Mouse (Mus musculus) embryo, embryonic 11.5 days (tissue): ENCODE measurements around the gene Unc5b.
"Not testable (repeated sequence)": the region's sequence is repeated elsewhere in the genome, so short reads cannot be mapped to it uniquely, and the experiment has no call there.

ENCODE experiments used
- DNase-seq: peaks from one replicate; pipeline ENCODE4 v3.0.0-alpha.2; 2012; ENCODE audit warnings: low read depth, low spot score

Unc5b gene

DNA sequence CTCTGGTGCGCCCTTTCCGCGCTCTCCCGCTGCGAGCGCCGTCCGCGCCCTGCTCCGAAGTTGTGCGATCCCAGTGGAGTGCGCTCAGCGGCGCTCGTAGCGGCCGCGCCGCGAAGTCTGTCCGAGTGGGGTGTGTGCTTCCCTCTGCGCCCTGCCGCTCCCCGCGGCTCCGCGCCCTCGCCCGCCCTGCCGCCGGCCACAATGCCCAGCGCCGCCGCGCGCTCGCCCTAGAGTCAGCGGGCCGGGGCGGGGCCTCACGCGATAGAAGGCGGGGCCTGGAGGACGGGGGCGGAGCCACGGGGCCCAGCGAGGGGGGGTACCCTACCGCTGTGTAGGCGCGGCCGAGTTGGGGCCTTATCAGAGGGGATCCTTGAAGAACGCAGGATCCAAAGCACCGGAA lies at the start of gene Unc5b:
Gene Unc5b, minus strand, starts transcription at position 203 of the 400 bp plus-strand sequence.
- DNase-seq, result peak; percentile 83

DNA sequence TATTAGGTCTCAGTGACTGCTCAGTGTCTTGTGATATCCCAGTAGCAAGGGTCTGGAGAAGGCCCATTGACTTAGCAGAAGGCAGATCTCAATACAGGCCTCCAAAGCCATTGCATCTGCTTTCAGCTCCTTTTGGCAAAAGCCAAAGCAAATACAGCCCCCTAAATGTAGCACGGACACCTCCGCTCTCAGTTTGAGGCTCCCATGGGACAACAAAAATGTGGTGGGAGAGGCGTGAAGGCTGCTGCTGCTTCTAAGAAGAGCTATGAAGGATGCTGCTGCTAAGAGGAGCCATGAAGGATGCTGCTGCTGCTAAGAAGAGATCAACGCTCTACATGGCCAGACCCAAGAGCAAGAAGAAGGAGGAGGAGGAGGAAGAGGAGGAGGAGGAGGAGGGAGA lies 48.4 kb upstream of the Unc5b start:
- DNase-seq, result no peak

DNA sequence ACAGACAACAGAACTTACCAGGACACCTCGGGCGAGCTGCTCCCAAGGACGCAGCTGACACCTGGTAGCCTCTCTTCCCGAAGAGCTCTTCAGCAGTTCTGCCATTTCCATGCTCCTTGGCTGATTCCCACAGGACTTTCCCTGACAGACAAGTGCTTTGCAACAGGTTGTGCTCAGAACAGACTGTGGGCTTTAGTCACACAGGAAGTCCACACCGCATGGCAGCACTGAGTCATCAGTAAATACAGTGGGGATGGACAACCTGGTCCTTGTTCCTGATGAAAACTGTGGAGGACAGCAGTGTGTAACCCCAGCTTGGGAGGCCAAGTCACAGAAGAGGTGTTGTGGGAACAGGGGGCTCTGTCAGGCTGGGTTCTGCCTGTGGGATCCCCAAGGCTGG lies 45.7 kb upstream of the Unc5b start:
- no peak for DNase-seq

DNA sequence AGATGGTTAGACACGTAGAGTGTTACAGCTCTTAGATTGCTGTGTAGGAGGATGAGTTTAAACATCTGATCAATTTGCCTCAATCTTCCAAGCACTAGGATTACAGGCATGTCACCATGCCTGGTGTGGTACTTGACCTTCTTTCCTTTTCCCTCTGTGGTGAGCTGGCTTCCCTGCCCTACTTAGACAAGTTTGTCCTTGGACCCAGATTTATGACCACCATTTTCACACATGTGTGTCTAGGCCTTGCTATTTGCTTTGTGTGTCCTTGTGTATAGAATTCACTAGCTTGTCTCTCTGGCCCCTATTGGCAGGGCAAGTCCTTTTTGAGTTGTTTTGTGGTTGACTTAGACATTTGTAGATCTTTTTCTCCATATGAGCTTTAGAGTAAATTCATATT lies 43.6 kb upstream of the Unc5b start:
- DNase-seq, result no peak

DNA sequence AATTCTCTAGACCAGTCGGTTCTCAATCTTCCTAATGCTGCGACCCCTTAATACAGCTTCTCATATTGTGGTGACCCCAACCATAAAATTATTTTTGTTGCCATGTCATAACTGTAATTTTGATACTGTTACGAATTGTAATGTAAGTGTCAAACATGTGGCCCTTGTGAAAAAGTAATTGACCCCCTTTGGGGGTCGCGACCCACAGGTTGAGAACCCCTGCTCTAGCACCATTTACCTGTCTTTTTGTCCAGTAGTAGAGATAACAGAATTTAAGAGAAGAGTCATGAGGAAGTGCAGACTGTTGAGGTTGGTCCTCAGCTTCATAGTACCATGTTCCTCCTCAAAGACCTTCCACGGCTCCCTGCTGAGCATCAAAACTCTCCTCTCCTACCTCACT lies 31.9 kb upstream of the Unc5b start:
- DNase-seq, result no peak

DNA sequence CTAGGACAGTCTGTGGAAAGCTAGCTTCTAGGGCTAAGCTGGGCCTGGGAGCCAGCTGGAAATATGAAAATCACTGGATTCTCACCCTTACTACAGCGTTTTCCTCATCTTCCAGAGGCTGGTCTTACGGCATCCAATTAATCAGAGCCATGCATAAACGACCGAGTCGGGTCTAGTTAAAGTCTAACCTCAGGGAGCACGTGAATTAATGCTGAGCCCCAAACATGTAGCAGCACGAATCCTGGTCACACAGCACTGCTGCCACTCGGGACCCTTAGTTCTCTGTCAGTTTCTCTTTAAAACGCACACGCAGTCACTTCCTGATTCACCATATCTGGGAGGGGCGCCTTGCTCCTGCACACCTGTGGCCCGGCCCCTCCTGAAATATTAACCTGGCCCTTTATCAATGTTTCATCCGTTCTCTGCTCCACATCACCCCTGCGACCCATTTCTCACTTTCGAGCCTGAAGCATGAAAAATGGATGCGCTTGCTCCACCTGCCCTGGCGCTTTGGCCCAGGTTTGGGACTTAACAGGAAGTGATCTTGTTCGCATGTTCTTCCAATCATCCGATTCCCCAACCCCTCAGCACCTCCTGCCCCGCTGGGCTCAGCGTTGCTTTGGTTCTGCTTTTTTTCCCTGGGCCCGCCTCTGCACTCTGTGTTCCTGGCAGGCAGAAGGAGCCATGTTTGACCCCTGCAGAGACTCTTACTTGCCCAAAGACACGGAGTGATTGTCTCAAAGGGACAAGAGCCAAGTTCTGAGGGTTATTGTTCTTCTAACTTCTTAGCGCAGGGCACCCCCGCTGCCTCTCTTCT lies 31.3 kb upstream of the Unc5b start:
- no peak for DNase-seq

DNA sequence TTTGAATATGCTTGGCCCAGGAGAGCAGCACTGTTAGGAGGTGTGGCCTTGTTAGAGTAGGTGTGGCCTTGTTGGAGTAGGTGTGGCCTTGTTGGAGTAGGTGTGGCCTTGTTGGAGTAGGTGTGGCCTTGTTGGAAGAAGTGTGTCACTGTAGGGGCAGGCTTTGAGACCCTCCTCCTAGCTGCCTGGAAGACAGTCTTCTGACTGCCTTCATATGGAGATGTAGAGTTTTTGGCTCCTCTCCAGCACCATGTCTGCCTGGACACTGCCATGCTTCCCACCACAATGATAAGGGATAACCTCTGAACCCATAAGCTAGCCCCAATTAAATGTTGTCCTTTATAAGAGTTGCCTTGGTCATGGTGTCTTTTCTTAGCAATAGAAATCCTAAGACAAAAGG lies 13.9 kb upstream of the Unc5b start:
- not testable (repeated sequence) for DNase-seq

DNA sequence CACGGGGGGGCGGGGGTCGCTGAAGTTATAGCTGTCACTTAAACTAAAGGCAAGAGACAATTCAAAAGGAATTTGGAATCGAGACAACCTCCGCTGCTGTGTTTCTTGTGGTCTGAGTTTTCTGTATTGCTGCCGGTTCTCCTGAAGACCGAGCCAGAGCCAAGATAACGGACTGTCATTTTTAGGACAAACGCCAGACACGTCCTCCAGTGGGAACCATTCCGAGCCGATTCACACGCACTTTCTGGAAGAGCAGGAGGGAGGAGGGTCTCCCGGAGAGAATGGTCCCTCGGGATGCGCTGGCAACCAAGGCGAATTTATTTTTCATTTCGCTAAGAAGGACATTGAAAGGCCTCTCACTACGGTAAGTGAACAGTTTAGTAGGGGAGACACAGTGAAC lies 7.4 kb upstream of the Unc5b start:
- DNase-seq, result no peak

DNA sequence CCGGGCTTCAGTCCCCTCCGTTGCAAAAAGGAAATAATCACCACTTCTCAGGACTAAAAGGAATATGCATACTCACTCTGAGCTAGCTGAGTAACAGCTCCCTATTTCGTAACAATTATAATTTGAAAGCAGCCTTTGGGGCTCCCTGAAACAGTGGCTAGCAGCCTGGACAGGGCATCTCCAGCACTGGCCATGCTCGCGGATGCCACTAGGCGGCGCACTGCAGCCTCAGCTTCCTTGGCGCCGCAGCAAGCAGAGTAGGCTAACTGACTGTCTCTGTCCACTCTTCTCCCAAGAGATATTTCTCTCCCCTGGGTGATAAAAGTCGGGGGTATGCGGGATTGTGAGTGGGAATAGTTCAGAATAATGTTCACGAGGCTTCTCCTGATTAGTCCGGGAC lies 3.6 kb upstream of the Unc5b start:
- DNase-seq, result no peak

DNA sequence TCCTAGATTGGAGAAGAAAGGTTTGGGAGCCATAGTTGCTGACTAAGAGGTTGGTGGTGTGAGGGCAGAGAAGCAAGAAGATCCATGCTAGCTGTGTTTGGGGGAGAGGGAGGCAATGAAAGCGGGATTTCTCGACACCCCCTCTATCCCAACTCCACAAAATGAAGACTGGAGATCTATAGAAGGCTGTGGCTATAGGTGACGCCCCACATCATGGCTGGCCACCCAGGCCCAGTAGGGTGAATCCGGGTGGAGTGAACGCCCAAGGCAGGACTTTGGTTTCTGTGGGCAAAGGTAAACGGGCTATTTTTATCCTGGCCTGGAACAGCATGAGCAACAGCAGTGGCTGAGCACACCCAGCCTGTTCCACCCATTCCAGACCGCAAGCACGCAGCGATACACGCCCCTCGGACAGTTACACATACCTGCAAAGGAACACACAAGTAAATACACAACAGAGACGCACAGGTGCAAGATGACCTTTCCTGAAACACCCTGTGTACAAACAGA lies 1.3 kb upstream of the Unc5b start:
- DNase-seq, result no peak

DNA sequence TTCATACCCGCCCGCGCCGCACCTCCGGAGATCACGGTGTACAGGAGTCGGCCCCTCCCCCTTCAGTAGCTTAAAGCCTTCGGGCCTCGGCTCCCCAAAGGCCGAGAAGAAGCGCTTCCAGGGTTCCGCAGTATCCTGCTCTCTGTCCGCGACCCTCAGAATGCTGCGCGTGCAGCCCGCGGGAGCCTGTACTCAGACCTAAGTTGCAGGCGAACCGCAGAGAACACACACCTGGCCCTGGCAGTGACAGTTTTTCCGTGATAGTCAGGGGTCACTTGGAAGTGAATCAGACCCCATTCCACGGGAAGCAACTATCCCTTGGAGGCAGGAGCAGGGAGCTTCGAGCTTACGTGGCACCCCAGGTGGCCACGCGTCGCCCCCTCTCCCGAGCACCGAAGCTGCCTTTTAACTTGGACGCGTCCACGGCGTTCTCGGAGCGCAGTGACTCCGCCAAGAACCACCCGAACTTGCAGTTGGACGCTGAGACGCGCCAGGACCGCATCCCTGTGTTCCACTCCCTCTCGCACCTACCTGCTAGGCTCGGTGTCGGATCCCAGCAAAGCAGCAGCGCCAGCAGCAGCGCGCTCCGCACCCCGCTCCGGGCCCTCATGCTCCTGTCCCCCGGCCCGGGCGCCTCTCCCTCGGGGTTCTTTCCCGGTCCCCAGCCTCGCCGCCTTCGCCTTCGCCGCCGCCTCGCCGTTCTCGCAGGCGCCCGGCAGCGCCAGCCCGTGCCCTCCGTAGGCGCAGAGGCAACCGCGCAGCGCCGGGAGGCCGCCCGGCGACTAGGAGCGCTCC lies 628 bp downstream of the Unc5b start:
- DNase-seq, result no peak

DNA sequence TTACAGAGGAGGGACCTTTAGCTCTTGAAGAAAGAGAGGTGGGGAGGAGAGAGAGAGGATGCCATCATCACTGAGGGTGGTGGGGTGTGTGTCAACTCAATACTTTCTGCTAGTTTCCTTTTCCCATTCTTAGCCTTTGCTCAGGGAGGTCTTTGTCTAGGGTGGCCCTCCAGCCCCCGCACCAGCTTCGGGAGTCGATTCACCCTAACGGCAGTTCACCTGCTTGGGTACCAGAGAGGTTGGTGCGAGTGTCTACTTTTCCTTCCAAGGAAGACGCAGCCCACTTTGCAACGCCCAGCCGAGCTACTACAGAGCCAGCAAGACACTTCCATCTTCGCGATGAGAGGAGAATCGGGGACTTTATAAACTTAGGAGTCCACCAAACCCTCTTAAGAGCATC lies 1.4 kb downstream of the Unc5b start:
- no peak for DNase-seq

DNA sequence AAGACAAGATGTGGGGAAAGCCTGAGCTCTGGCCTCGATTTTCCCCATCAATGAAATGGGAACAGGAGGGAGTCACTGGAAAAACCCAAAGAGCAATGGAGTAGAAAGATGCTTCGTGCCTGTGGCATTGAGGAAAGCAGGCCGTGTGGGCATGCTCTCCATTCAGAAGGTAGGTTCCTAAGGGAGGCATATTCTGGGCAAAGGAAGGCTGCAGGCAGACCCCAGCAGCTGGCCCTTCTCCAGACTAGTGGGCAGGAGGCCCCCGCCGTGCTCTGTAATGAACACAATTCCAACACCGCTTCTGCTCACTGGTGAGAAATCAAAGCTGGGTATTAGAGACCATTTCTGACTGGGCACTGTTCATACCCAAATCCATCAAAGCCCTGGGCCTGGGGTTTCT lies 2.3 kb downstream of the Unc5b start:
- no peak for DNase-seq

DNA sequence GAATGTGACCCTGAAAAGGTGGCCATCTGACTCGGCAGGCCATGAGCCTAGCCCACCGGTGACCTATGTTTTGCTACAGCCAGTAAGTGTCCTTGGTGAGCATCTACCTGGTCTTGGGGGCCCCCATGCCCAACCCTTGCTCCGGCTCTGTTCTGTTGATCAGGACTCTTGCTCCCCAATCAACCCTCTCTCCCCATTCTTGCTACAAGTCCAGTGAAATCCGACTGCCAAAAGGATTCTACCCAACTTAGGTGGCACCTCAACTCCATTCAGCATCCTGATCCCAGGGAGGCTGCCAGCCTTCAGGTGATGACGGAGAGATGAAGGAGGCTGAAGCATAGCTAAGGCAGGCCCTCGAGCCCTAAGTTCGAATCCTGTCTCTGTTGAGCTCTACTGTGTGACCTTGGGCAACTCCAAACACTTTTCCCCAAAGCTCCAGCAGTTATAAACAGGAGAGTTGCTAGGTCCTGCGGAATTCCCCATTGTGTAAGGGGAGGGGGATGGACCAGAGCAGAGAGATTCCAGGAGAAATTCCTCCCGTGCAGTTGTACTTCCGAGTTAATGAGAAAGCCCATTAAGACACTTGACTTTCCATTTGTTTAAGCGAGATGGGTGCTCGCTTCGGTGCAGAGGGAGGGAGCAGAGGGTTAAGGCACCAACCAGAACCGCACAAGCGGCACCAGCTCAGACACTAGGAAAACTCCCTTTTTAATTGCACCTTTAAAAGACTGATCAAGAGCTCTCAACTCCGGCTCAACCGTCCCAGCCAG lies 3.3 kb downstream of the Unc5b start:
- no peak for DNase-seq

DNA sequence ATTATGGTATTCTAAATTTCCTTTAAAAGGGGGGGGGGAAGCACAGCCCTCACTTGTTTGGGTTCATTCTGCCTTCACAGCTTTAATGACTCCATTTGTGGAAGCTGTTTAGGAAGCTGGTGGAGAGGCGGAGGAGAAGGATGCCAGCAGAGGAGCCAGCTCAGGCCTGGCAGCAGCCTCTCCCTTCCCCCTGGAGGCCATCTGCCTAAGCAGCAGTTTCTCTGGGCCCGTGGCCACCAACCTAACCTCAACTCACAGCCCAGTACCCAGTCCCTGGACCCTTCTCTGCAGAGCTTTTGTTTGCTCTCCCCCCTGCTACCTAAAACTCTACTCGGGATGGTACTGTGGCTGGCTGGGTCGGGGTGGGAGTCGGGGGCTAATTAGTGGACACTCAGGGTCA lies 4.1 kb downstream of the Unc5b start:
- DNase-seq, result no peak

DNA sequence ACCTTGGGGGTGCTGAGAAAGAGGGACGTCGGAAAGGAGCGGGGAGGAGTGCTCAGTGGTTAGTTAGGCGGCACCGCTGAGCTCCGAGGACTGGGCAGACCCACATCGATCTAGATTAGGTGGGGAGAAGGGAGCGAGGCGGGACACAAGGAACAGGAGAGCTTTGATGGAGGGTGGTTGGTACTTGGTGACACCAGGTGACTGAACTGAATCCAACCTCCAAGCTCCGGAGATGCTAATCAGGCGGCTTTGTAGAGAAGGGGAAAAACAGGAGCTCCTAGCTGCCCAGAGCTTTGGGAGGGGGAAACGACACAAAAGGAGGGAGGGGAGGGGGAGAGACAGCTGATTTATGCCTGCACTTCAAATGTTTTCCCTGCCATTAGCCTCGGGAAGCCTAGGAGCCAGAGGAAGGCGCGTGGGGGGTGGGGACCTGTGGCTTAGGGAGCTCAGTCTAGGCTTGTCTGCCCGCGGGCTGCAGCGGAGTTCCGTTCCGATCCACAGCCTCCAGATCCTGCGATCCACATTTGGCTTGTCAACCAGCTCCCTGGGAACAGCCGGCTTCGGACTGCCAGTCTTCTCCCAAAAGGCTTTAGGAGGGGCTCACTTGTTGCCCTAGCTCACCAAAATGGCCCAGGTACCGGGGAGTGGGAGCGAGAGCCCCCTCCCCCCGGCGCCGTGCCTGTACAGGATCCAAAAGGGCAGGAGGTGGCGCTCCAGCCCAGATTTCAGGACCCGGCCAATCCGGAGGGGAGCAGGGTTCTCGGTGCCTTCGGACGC lies 4.7 kb downstream of the Unc5b start:
- peak; percentile 71 for DNase-seq

DNA sequence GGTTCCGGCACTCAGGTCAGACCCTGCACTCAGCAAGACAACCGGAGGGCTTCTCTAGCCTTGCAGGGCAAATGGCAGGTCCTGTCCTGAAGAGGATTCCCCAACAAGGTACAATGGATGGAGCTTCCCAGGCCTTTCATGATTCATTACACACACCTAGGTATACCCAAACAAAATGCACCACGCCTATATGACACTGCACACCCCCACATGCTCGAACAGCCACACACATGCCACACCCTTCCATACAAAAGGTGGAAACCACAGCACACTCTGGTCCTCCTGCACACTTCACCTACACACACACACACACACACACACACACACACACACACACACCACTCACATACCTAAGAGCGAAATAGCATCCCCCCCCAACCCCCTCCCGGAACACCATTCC lies 5.4 kb downstream of the Unc5b start:
- no peak for DNase-seq

DNA sequence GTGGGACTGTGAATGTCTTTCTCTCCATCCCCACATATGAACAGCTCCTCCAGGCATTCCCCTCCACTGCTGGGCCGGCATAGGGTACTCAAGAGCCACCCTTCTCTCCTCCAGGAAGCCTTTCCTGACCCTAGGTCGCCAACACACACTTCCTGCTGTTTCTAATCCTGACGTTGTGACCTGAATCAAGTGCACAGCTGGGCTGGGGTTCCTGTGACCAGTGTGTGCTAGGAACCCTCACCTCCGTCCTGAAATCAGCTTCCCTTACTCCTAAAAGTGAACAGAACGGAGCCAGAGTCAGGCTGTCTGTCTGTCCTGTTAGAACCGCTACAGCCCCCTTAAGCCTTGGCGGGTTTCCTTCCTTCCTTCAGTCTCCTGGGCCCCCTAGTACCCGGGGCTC lies 7.6 kb downstream of the Unc5b start:
- DNase-seq, result no peak

DNA sequence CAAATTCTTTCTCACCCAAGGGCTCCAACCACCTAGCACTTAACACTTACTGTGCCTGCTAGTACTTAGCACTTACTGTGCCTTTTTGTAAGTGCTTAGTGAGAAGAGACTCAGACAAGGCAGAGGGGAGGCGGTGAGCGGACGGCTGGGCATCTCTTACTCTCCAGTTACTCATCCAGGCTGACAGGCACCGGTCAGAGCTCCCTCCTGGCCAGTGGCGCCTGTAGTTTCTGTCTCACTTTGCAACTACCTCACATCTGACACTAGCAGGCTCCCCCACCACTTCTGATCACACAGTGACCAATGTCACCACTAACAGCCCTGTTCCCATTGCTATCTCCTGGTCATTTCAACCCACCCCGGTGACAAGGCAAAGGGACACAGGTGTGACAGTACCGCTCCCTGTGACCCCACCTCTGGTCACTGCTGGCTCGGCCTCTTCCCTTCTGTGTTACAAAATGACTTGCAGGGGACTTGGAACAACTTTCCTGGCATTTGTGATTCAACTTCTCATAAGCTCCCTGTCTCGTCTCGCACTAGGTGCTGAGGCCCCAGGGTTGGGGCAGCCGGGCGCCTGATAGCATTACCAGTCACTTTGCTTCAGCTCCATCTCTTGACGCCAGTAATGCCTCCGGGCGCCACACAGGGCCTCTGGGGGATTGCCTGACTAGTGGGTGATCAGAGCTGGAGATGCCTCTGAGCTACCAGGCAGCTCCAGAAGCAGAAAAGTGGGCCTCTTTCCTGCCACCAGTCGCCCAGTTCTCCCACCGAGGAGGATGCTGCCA lies 8.5 kb downstream of the Unc5b start:
- DNase-seq, result no peak

DNA sequence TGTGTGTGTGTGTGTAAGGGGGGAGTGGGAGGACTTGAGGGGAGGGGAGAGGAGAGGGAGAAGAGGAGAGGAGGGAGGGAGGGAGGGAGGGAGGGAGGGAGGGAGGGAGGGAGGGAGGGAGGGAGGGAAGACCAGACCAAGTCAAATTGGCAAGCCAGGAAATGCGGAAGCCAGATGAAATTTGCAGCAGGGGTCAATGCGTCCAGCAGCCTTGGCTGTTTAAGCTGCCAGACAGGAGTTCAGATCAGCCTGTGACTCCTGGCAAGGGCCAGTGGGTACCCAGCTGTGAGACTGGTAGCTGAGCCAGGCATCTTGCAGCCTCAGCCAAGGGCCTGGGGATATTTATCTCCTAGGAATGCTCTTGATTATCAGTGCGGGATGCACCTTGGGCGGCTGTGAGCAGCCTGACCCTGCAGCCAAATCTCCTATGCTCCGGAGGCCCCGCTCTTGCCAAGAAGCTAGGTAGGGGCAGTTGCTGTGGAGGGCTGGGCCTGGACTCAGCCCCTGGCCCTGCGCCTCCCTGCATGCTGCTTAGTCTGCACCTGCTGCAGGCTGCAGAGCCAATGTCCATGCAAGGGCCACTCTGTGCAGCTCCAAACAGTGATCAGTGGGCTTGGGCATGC lies 9.5 kb downstream of the Unc5b start:
- DNase-seq, result no peak
